Mouse (Mus musculus) embryonic facial prominence, embryonic 14.5 days (tissue): Measurements from ENCODE around the gene Fbxl13. TPM values are rescaled to one million over a fixed set of nuclear protein-coding genes. Genes with fewer than 3 reads are reported as not detected.

ENCODE experiments used
- ATAC-seq: fragments of 200-750 bp; cut with Nextera tagmentation; 2 replicates; pipeline ENCODE4 v1.8.0; 2017; ENCODE audit warnings: low read depth, moderate number of reproducible peaks, moderate TSS enrichment
- DNase-seq: peaks from one replicate; pipeline ENCODE4 v3.0.0-alpha.2; 2015; ENCODE audit warnings: low spot score
- H3K27ac ChIP-seq: fragments of 300-500 bp; sonication (generic); replicated peaks from 2 replicates; pipeline ENCODE4 v1.5.1; 2014; ENCODE audit warnings: low read depth, mild to moderate bottlenecking, low read length, moderate library complexity
- H3K27me3 ChIP-seq: fragments of 300-500 bp; sonication (generic); replicated peaks from 2 replicates; pipeline ENCODE4 v1.6.1; 2014; ENCODE audit warnings: low read length; ENCODE audit not compliant: control insufficient read depth, insufficient read depth
- H3K36me3 ChIP-seq: fragments of 300-500 bp; sonication (generic); 2 replicates; pipeline ENCODE4 v1.6.1; 2014; ENCODE audit warnings: low read length, mixed read lengths; ENCODE audit not compliant: control insufficient read depth, insufficient read depth
- H3K4me1 ChIP-seq: fragments of 300-500 bp; sonication (generic); 2 replicates; pipeline ENCODE4 v1.6.1; 2014; ENCODE audit warnings: antibody characterized with exemption, low read length; ENCODE audit not compliant: control insufficient read depth, insufficient read depth
- H3K4me2 ChIP-seq: fragments of 300-500 bp; sonication (generic); 2 replicates; pipeline ENCODE4 v1.6.1; 2014; ENCODE audit warnings: low read depth, mild to moderate bottlenecking, low read length, moderate library complexity, mixed read lengths
- H3K4me3 ChIP-seq: fragments of 300-500 bp; sonication (generic); 2 replicates; pipeline ENCODE4 v1.5.1; 2014; ENCODE audit warnings: low read depth, mild to moderate bottlenecking, low read length
- H3K9ac ChIP-seq: fragments of 300-500 bp; sonication (generic); 2 replicates; pipeline ENCODE4 v1.6.1; 2014; ENCODE audit warnings: low read depth, mild to moderate bottlenecking, low read length, moderate library complexity, mixed read lengths
- H3K9me3 ChIP-seq: fragments of 300-500 bp; sonication (generic); 2 replicates; pipeline ENCODE4 v1.6.1; 2016; ENCODE audit warnings: low read length; ENCODE audit not compliant: control insufficient read depth
- WGBS: fragments of 180-500 bp; shearing (Covaris S2); extraction: QIAGEN DNeasy Blood & Tissue Kit; methylation state at CpG from one replicate; pipeline ENCODE4 v1.1.7; 2014; 5-methylcytosine and 5-hydroxymethylcytosine counted together
- polyA plus RNA-seq: library from polyadenylated mRNA; unstranded; fragments of >200 nt; fragmentation: Nextera tagmentation; extraction: Ambion mirVana; gene quantifications from 2 replicates; pipeline ENCODE4 v1.2.1, GENCODE M21; 2014

The Fbxl13 gene
- polyA plus RNA-seq, 1 experiment from 2014 or later = 0.46 TPM

DNA sequence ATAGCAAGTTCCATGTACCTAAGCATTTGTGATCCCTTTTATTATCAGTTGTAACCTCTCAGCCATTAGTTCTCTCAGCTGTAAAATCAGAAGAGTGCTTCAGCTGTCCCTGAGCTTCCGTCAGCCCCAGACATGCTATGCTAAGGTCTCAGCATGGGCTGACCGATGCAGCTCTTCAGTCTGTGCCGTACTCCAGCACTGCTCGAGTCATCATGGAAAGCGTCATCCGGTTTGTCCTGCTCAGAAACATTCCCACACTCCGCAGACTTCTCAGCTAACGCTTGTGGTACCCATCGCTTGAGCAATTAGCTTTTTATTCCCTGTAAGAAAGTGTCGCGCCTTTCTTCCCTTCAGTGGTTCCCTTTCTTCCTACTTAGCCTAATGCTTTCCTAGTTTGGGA lies 146.5 kb downstream of the Fbxl13 start:
- H3K4me3 ChIP-seq = no peak overlapping the region
- no peaks in the 10 kb centered on the region for H3K36me3 ChIP-seq
- 83% methylated on average over 11 of the region's 11 CpGs for WGBS
- no peak overlapping the region for H3K4me2 ChIP-seq
- no peak overlapping the region for H3K27ac ChIP-seq
- no peaks in the 10 kb centered on the region for H3K27me3 ChIP-seq
- DNase-seq = no peak
- H3K9me3 ChIP-seq = no peaks in the 10 kb centered on the region
- ATAC-seq = no peak
- H3K9ac ChIP-seq = no peak overlapping the region
- H3K4me1 ChIP-seq = peaks cover 37% of the 10 kb centered on the region

DNA sequence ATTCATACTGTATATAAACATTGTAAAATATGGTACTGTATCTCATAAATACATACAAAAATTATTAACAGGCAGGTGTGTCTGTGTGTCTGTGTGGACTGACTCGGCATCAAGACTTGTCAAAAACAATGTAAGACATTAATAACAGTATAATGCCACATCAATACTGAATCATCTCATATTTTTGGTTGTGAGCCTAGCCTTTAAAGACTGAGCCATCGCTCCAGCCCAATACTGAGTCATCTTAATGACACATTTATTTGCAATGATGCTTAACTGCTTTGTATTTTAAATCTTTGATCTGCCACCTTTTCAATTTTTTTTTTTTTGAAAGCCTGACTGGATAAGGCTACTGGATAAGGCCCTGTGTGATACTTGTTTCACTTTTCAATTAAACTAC lies 146.9 kb downstream of the Fbxl13 start:
- Histone ChIP-seq H3K4me1 (peaks cover 39% of the 10 kb centered on the region), H3K9ac (no peak overlapping the region), H3K4me2 (no peak overlapping the region), H3K27ac (no peak overlapping the region), H3K36me3 (no peaks in the 10 kb centered on the region), H3K4me3 (no peak overlapping the region), H3K9me3 (no peaks in the 10 kb centered on the region), H3K27me3 (no peaks in the 10 kb centered on the region)
- DNase-seq (no peak), ATAC-seq (no peak)
- 83% methylated on average over 2 of the region's 2 CpGs for WGBS

DNA sequence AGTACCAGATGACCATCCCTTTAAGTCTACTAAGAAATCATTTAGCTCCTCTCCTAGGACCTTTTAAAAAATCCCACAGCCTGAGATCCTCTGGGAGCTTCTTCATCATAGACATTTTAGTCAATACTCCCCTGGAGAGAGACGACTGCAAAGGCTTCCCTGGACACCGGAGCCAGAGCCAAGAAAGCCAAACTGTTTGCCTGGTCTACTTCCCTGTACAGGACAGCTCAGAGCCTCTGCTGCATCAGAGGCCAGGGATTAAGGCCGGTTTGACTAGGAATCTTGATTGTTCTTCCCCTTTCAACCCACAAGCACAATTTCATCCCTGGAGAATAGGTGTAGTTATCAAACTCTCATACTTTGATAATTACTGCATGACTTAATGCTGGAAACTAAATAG lies 148.6 kb downstream of the Fbxl13 start:
- H3K4me3 ChIP-seq = no peak overlapping the region
- ATAC-seq (peak; percentile 17), DNase-seq (peak; percentile 55)
- WGBS = 21% methylated on average over 3 of the region's 3 CpGs
- H3K4me1 ChIP-seq = peaks cover 39% of the 10 kb centered on the region
- H3K27ac ChIP-seq = peak overlapping the region; percentile 50; the same call in 1 of the 2 replicates
- H3K9ac ChIP-seq = no peak overlapping the region
- no peaks in the 10 kb centered on the region for H3K27me3 ChIP-seq
- no peaks in the 10 kb centered on the region for H3K36me3 ChIP-seq
- no peaks in the 10 kb centered on the region for H3K9me3 ChIP-seq
- H3K4me2 ChIP-seq = no peak overlapping the region

DNA sequence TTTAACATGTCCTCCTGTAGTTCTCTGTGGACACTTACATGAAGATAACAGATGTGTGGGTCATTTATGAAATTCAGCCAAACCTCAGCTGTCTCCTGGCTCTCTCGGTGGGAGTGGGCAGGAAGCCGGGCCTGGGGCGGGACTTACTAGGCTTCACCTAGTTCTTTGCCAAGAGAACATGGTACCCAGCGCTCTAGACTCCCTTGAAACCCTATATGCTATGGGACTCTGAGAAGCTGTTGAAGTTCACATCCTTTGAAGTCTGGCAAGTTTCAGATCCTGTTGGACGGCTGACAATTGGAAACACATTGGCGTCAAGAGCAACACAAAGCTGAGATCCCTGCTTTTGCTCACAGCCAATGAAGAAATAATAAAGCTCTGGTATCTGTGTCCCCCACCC lies 149.1 kb downstream of the Fbxl13 start:
- DNase-seq (peak; percentile 92), ATAC-seq (peak; percentile 66)
- Histone ChIP-seq H3K4me2 (no peak overlapping the region), H3K36me3 (no peaks in the 10 kb centered on the region), H3K9me3 (no peaks in the 10 kb centered on the region), H3K27ac (peak overlapping the region; percentile 71), H3K4me1 (peaks cover 36% of the 10 kb centered on the region), H3K4me3 (no peak overlapping the region), H3K9ac (no peak overlapping the region), H3K27me3 (no peaks in the 10 kb centered on the region)
- 22% methylated on average over 6 of the region's 6 CpGs for WGBS

DNA sequence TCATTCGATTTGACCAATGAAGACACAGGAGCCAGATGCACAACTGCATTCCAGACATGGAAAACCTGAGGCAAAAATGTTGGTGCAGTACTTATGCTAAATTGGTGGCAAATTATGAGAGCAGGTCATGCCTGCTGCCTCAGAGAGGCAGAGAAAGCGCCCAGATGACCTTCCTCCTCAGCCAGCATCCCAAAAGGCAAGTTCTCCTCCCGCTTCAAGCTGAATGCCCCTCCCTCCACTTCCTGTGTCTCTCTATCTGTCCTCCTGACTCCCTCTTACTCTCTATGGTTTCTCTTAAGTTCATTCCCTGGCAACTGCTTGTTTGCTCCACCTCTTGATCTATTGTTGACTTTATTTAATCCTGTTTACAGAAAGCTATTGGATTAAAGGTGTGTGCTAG lies 150.7 kb downstream of the Fbxl13 start:
- ATAC-seq (no peak), DNase-seq (no peak)
- Histone ChIP-seq H3K4me3 (no peak overlapping the region), H3K27ac (no peak overlapping the region), H3K9me3 (no peaks in the 10 kb centered on the region), H3K4me2 (no peak overlapping the region), H3K9ac (no peak overlapping the region), H3K36me3 (no peaks in the 10 kb centered on the region), H3K4me1 (peaks cover 38% of the 10 kb centered on the region), H3K27me3 (no peaks in the 10 kb centered on the region)
- 42% methylated on average over 3 of the region's 3 CpGs for WGBS

DNA sequence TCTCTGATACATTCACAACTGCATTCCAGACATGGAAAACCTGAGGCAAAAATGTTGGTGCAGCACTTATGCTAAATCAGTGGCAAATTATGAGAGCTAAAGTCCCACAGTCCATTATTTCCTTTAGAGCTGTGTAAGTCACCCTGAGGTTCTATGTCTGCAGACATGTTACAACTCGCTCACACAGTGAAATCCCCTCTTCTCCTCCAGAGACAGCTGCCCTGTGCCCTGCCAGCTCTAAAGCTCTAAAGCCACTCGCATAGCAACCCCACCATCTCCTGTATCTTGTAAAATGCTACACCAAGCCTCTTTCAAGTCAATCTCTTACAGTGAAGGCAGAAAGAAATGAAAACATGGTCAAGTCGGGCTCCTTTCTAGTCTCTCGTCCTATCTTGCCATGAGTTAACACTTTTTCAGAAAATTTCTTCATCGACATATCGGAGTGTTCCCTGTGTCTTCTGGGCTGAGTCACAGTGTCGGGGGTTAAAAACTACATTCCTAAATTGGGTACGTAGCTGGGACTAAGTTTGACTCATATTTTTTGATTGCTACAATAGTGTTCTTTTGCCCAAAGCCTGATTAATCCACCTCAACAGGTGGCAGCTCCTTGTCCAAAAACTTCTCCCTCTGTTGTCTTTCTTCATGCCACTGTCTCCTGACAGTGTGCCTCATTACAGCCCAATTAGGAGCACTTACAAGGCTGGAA lies 152.0 kb downstream of the Fbxl13 start:
- ATAC-seq (no peak; the same call in 1 of the 2 replicates), DNase-seq (peak; percentile 57)
- Histone ChIP-seq H3K4me3 (no peak overlapping the region), H3K27ac (peak overlapping the region; percentile 30; the same call in 1 of the 2 replicates), H3K4me2 (no peak overlapping the region), H3K36me3 (no peaks in the 10 kb centered on the region), H3K9ac (no peak overlapping the region), H3K9me3 (no peaks in the 10 kb centered on the region), H3K4me1 (peaks cover 50% of the 10 kb centered on the region), H3K27me3 (no peaks in the 10 kb centered on the region)
- WGBS = 68% methylated on average over 8 of the region's 8 CpGs

DNA sequence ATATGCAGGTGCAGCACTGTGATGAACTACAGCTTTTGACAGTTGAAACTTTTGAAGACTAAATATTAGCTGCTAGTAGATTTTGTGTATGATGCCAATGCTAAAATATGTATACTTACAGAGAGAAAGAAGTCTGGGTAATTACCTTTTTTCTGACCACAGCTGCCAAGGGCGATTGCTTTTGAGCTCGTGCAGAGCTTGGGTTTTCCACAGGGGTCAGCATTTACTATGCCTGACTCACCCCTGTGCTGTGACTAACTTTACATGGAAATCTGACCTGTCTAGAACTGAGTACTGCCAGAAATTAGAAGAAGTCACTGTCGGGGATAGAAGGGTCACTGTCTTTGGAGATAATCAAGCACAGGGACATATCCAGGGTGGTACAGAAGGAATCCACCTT lies 153.2 kb downstream of the Fbxl13 start:
- Histone ChIP-seq H3K27ac (no peak overlapping the region), H3K4me2 (no peak overlapping the region), H3K9ac (no peak overlapping the region), H3K27me3 (no peaks in the 10 kb centered on the region), H3K36me3 (no peaks in the 10 kb centered on the region), H3K4me1 (peaks cover 49% of the 10 kb centered on the region), H3K9me3 (no peaks in the 10 kb centered on the region), H3K4me3 (no peak overlapping the region)
- 60% methylated on average over 3 of the region's 3 CpGs for WGBS
- ATAC-seq = no peak
- no peak for DNase-seq

DNA sequence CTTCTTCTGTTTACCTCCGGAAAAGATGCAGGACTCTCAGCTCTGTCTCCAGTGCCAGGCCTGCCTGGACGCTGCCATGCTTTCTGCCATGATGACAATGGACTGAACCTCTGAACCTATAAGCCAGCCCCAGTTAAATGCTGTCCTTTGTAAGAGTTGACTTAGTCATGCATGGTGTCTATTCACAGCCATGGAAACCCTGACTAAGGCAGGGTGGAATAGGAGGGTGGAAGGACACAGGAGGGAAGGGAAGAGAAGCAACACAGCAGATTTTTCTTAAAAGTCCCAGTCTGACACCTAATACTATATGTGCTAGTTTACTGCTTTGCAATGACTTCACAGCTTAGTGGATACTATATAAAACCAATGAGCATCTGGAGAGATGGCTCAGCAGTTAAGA lies 154.0 kb downstream of the Fbxl13 start:
- 94% methylated on average over 2 of the region's 2 CpGs for WGBS
- H3K4me3 ChIP-seq = no peak overlapping the region

DNA sequence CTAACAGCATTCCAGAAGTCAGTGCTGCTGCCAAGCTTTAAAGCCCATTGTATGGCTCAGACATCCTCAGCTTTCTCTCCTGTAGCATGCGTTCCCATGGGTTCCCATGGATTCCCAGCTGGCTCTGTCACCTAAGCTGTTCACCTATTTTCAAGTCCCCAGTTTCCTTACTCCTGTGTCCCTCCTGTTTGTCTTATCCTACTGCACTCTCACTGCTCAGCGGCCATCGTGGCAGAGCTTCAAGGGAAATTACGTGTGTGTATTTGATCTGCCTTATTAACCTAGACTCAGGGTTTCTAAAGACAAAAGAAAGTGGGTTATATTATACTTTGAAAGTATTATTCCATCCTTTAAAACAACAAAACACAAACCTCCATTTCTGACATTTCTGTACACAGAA lies 156.3 kb downstream of the Fbxl13 start:
- peak overlapping the region; percentile 46 for H3K27ac ChIP-seq
- H3K4me2 ChIP-seq = no peak overlapping the region
- ATAC-seq (no peak), DNase-seq (no peak)
- no peaks in the 10 kb centered on the region for H3K9me3 ChIP-seq
- WGBS = 26% methylated on average over 4 of the region's 4 CpGs
- no peaks in the 10 kb centered on the region for H3K36me3 ChIP-seq
- no peak overlapping the region for H3K4me3 ChIP-seq
- H3K4me1 ChIP-seq = peaks cover 44% of the 10 kb centered on the region
- no peak overlapping the region for H3K9ac ChIP-seq
- no peaks in the 10 kb centered on the region for H3K27me3 ChIP-seq

More for the DNA sequence above, 154.0 kb downstream of the Fbxl13 start:
- Histone ChIP-seq H3K9me3 (no peaks in the 10 kb centered on the region), H3K27ac (no peak overlapping the region), H3K36me3 (no peaks in the 10 kb centered on the region), H3K9ac (no peak overlapping the region), H3K4me1 (peaks cover 51% of the 10 kb centered on the region), H3K4me2 (no peak overlapping the region), H3K27me3 (no peaks in the 10 kb centered on the region)
- ATAC-seq (no peak), DNase-seq (no peak)
